Mouse (Mus musculus) heart, embryonic 12.5 days (tissue): ENCODE data around the gene Rab10. TPM values are rescaled to one million over a fixed set of nuclear protein-coding genes. Genes with fewer than 3 reads are reported as not detected.

Experiments used
- ATAC-seq: fragments of 200-750 bp; cut with Nextera tagmentation; 2 replicates; pipeline ENCODE4 v1.8.0; 2017; ENCODE audit warnings: moderate TSS enrichment, moderate library complexity; ENCODE audit not compliant: insufficient number of reproducible peaks, low FRiP score
- H3K27ac ChIP-seq: fragments of 300-500 bp; sonication (generic); 2 replicates; pipeline ENCODE4 v1.5.1; 2016; ENCODE audit warnings: mild to moderate bottlenecking, moderate library complexity; ENCODE audit not compliant: poor library complexity, severe bottlenecking
- H3K27me3 ChIP-seq: fragments of 300-500 bp; sonication (generic); replicated peaks from 2 replicates; pipeline ENCODE4 v1.6.1; 2016; ENCODE audit warnings: mild to moderate bottlenecking, moderate library complexity
- H3K36me3 ChIP-seq: fragments of 300-500 bp; sonication (generic); 2 replicates; pipeline ENCODE4 v1.6.1; 2016; ENCODE audit warnings: mild to moderate bottlenecking, moderate library complexity
- H3K4me1 ChIP-seq: fragments of 300-500 bp; sonication (generic); replicated peaks from 2 replicates; pipeline ENCODE4 v1.6.1; 2016; ENCODE audit warnings: mild to moderate bottlenecking
- H3K4me2 ChIP-seq: fragments of 300-500 bp; sonication (generic); 2 replicates; pipeline ENCODE4 v1.6.1; 2016; ENCODE audit warnings: mild to moderate bottlenecking, moderate library complexity
- H3K4me3 ChIP-seq: fragments of 300-500 bp; sonication (generic); 2 replicates; pipeline ENCODE4 v1.5.1; 2016; ENCODE audit warnings: mild to moderate bottlenecking
- H3K9ac ChIP-seq: fragments of 300-500 bp; sonication (generic); 2 replicates; pipeline ENCODE4 v1.6.1; 2016; ENCODE audit warnings: mild to moderate bottlenecking, moderate library complexity
- H3K9me3 ChIP-seq: fragments of 300-500 bp; sonication (generic); replicated peaks from 2 replicates; pipeline ENCODE4 v1.6.1; 2016; ENCODE audit warnings: mild to moderate bottlenecking, moderate library complexity
- WGBS: fragments of 180-500 bp; shearing (Covaris S2); methylation state at CpG from one replicate; pipeline ENCODE4 v1.1.7; 2016; 5-methylcytosine and 5-hydroxymethylcytosine counted together
- polyA plus RNA-seq: library from polyadenylated mRNA; unstranded; fragments of >200 nt; fragmentation: Nextera tagmentation; extraction: Ambion mirVana; gene quantifications from 2 replicates; pipeline ENCODE4 v1.2.1, GENCODE M21; 2016

The Rab10 gene
- polyA plus RNA-seq, 1 experiment from 2014 or later = 96.3 TPM

- H3K9me3 ChIP-seq = no peaks in the 10 kb centered on the region
- no peak overlapping the region for H3K4me3 ChIP-seq
- no peak overlapping the region for H3K9ac ChIP-seq
- ATAC-seq = no peak; the same call in 1 of the 2 replicates
- peaks cover 9% of the 10 kb centered on the region; the same call in 1 of the 2 replicates for H3K4me1 ChIP-seq
- H3K36me3 ChIP-seq = peaks cover 7% of the 10 kb centered on the region; the same call in 1 of the 2 replicates
- no peaks in the 10 kb centered on the region for H3K27me3 ChIP-seq
- 100% methylated on average over 1 of the region's 1 CpGs for WGBS
- no peak overlapping the region for H3K4me2 ChIP-seq
- H3K27ac ChIP-seq = no peak overlapping the region
Measured at GRCm38 (mm10) chr12:3291849-3292248, 17.9 kb downstream of the Rab10 start.

- no peak for ATAC-seq
- Histone ChIP-seq H3K4me1 (peaks cover 9% of the 10 kb centered on the region; the same call in 1 of the 2 replicates), H3K27me3 (no peaks in the 10 kb centered on the region), H3K4me3 (no peak overlapping the region), H3K36me3 (peaks cover 7% of the 10 kb centered on the region; the same call in 1 of the 2 replicates), H3K9me3 (no peaks in the 10 kb centered on the region), H3K4me2 (no peak overlapping the region), H3K9ac (no peak overlapping the region), H3K27ac (no peak overlapping the region)
- 78% methylated on average over 4 of the region's 4 CpGs for WGBS
Measured at GRCm38 (mm10) chr12:3291038-3291437, 18.7 kb downstream of the Rab10 start.

GRCm38 (mm10) chr12:3288440-3288839 is 21.3 kb downstream of the Rab10 start:
- H3K9me3 ChIP-seq = no peaks in the 10 kb centered on the region
- peaks cover 7% of the 10 kb centered on the region; the same call in 1 of the 2 replicates for H3K36me3 ChIP-seq
- H3K4me2 ChIP-seq = no peak overlapping the region
- H3K4me1 ChIP-seq = peaks cover 11% of the 10 kb centered on the region; the same call in 1 of the 2 replicates
- no peaks in the 10 kb centered on the region for H3K27me3 ChIP-seq
- no peak overlapping the region for H3K27ac ChIP-seq
- no peak overlapping the region for H3K4me3 ChIP-seq
- H3K9ac ChIP-seq = no peak overlapping the region
- 88% methylated on average over 1 of the region's 1 CpGs for WGBS
- no peak for ATAC-seq

GRCm38 (mm10) chr12:3285919-3286318 is 23.9 kb downstream of the Rab10 start:
- ATAC-seq = no peak
- no peak overlapping the region for H3K9ac ChIP-seq
- WGBS = 46% methylated on average over 1 of the region's 1 CpGs
- H3K27ac ChIP-seq = no peak overlapping the region
- no peaks in the 10 kb centered on the region for H3K9me3 ChIP-seq
- H3K4me2 ChIP-seq = no peak overlapping the region
- no peak overlapping the region for H3K4me3 ChIP-seq
- no peaks in the 10 kb centered on the region for H3K27me3 ChIP-seq
- peaks cover 4% of the 10 kb centered on the region; the same call in 1 of the 2 replicates for H3K36me3 ChIP-seq
- peaks cover 9% of the 10 kb centered on the region; the same call in 1 of the 2 replicates for H3K4me1 ChIP-seq

GRCm38 (mm10) chr12:3285377-3285776 is 24.4 kb downstream of the Rab10 start:
- WGBS = 74% methylated on average over 6 of the region's 6 CpGs
- H3K27ac ChIP-seq = no peak overlapping the region; the same call in 1 of the 2 replicates
- H3K27me3 ChIP-seq = no peaks in the 10 kb centered on the region
- H3K9ac ChIP-seq = no peak overlapping the region
- peak; percentile 71 for ATAC-seq
- H3K9me3 ChIP-seq = no peaks in the 10 kb centered on the region
- H3K36me3 ChIP-seq = 0 out of 2 replicates have a peak, but pooled peaks cover 3% of the 10 kb centered on the region
- H3K4me3 ChIP-seq = no peak overlapping the region
- H3K4me1 ChIP-seq = peaks cover 9% of the 10 kb centered on the region; the same call in 1 of the 2 replicates
- H3K4me2 ChIP-seq = no peak overlapping the region; the same call in 1 of the 2 replicates

GRCm38 (mm10) chr12:3284463-3284862 is 25.3 kb downstream of the Rab10 start:
- H3K9me3 ChIP-seq = no peaks in the 10 kb centered on the region
- WGBS = 80% methylated on average over 2 of the region's 2 CpGs
- H3K27me3 ChIP-seq = no peaks in the 10 kb centered on the region
- no peak overlapping the region for H3K4me2 ChIP-seq
- H3K27ac ChIP-seq = no peak overlapping the region
- H3K4me3 ChIP-seq = no peak overlapping the region
- H3K4me1 ChIP-seq = peaks cover 9% of the 10 kb centered on the region; the same call in 1 of the 2 replicates
- ATAC-seq = no peak
- H3K9ac ChIP-seq = no peak overlapping the region
- 0 out of 2 replicates have a peak, but pooled peaks cover 3% of the 10 kb centered on the region for H3K36me3 ChIP-seq

GRCm38 (mm10) chr12:3283829-3284440 is 25.8 kb downstream of the Rab10 start:
- ATAC-seq = 0 out of 2 replicates have a peak, but pooled peaks have one; percentile 40

GRCm38 (mm10) chr12:3282954-3283353 is 26.8 kb downstream of the Rab10 start:
- H3K4me1 ChIP-seq = peaks cover 9% of the 10 kb centered on the region; the same call in 1 of the 2 replicates
- H3K4me2 ChIP-seq = no peak overlapping the region
- 67% methylated on average over 1 of the region's 1 CpGs for WGBS
- no peak overlapping the region for H3K4me3 ChIP-seq
- H3K36me3 ChIP-seq = 0 out of 2 replicates have a peak, but pooled peaks cover 1% of the 10 kb centered on the region
- H3K9me3 ChIP-seq = no peaks in the 10 kb centered on the region
- H3K27ac ChIP-seq = no peak overlapping the region
- no peak for ATAC-seq
- no peaks in the 10 kb centered on the region for H3K27me3 ChIP-seq
- no peak overlapping the region for H3K9ac ChIP-seq

More at GRCm38 (mm10) chr12:3283829-3284440, 25.8 kb downstream of the Rab10 start:
- H3K9me3 ChIP-seq = no peaks in the 10 kb centered on the region
- 0 out of 2 replicates have a peak, but pooled peaks cover 3% of the 10 kb centered on the region for H3K36me3 ChIP-seq
- peaks cover 9% of the 10 kb centered on the region; the same call in 1 of the 2 replicates for H3K4me1 ChIP-seq
- H3K27me3 ChIP-seq = no peaks in the 10 kb centered on the region
- H3K27ac ChIP-seq = no peak overlapping the region
- no peak overlapping the region for H3K4me2 ChIP-seq
- 78% methylated on average over 4 of the region's 4 CpGs for WGBS
- no peak overlapping the region for H3K9ac ChIP-seq
- H3K4me3 ChIP-seq = no peak overlapping the region

GRCm38 (mm10) chr12:3282520-3282919 is 27.2 kb downstream of the Rab10 start:
- no peak overlapping the region for H3K27ac ChIP-seq
- ATAC-seq = no peak
- H3K27me3 ChIP-seq = no peaks in the 10 kb centered on the region
- H3K4me3 ChIP-seq = no peak overlapping the region
- WGBS = 80% methylated on average over 2 of the region's 2 CpGs
- peaks cover 9% of the 10 kb centered on the region; the same call in 1 of the 2 replicates for H3K4me1 ChIP-seq
- no peaks in the 10 kb centered on the region for H3K36me3 ChIP-seq
- H3K9me3 ChIP-seq = no peaks in the 10 kb centered on the region
- H3K9ac ChIP-seq = no peak overlapping the region
- H3K4me2 ChIP-seq = no peak overlapping the region

- Histone ChIP-seq H3K4me3 (no peak overlapping the region), H3K4me1 (0 out of 2 replicates have a peak, but pooled peaks cover 3% of the 10 kb centered on the region), H3K27ac (no peak overlapping the region), H3K9me3 (no peaks in the 10 kb centered on the region), H3K9ac (no peak overlapping the region), H3K27me3 (no peaks in the 10 kb centered on the region), H3K36me3 (no peaks in the 10 kb centered on the region), H3K4me2 (no peak overlapping the region)
- no peak for ATAC-seq
- 66% methylated on average over 2 of the region's 2 CpGs for WGBS
Measured at GRCm38 (mm10) chr12:3278880-3279339, 30.9 kb downstream of the Rab10 start.

GRCm38 (mm10) chr12:3270818-3271217 is 39.0 kb downstream of the Rab10 start:
- Histone ChIP-seq H3K4me3 (no peak overlapping the region), H3K9me3 (no peaks in the 10 kb centered on the region), H3K27me3 (no peaks in the 10 kb centered on the region), H3K4me2 (no peak overlapping the region), H3K36me3 (no peaks in the 10 kb centered on the region), H3K27ac (no peak overlapping the region), H3K4me1 (no peaks in the 10 kb centered on the region), H3K9ac (no peak overlapping the region)
- ATAC-seq = no peak
